Mouse (Mus musculus) limb, embryonic 10.5 days (tissue): ENCODE measurements around the gene Gm12258. TPM values are rescaled to one million over a fixed set of nuclear protein-coding genes. Genes with fewer than 3 reads are reported as not detected.
A peak's percentile ranks its signal among the peaks of the same experiment; 100 is the strongest.
"Not testable (repeated sequence)": the region's sequence is repeated elsewhere in the genome, so short reads cannot be mapped to it uniquely, and the experiment has no call there.

ENCODE experiments used
- DNase-seq: peaks from one replicate; pipeline ENCODE4 v3.0.0-alpha.2; 2017; ENCODE audit warnings: low spot score
- H3K27ac ChIP-seq: fragments of 300-500 bp; sonication (generic); 2 replicates; pipeline ENCODE4 v1.5.1; 2016; ENCODE audit warnings: mild to moderate bottlenecking
- H3K27me3 ChIP-seq: fragments of 300-500 bp; sonication (generic); 2 replicates; pipeline ENCODE4 v1.6.1; 2016; ENCODE audit warnings: low read depth, mild to moderate bottlenecking; ENCODE audit not compliant: poor library complexity, severe bottlenecking
- H3K36me3 ChIP-seq: fragments of 300-500 bp; sonication (generic); 2 replicates; pipeline ENCODE4 v1.6.1; 2016; ENCODE audit warnings: mild to moderate bottlenecking, moderate library complexity
- H3K4me1 ChIP-seq: fragments of 300-500 bp; sonication (generic); 2 replicates; pipeline ENCODE4 v1.6.1; 2016
- H3K4me3 ChIP-seq: fragments of 300-500 bp; sonication (generic); 2 replicates; pipeline ENCODE4 v1.5.1; 2016; ENCODE audit warnings: mild to moderate bottlenecking, moderate library complexity
- H3K9me3 ChIP-seq: fragments of 300-500 bp; sonication (generic); replicated peaks from 2 replicates; pipeline ENCODE4 v1.6.1; 2016; ENCODE audit warnings: mild to moderate bottlenecking
- WGBS: fragments of 180-500 bp; shearing (Covaris S2); methylation state at CpG from one replicate; pipeline ENCODE4 v1.1.7; 2016; 5-methylcytosine and 5-hydroxymethylcytosine counted together
- polyA plus RNA-seq: library from polyadenylated mRNA; unstranded; fragments of >200 nt; fragmentation: Nextera tagmentation; extraction: Ambion mirVana; gene quantifications from 2 replicates; pipeline ENCODE4 v1.2.1, GENCODE M21; 2016

Gene Gm12258
- 7.8 and 11.0 TPM in 2 replicates for polyA plus RNA-seq

GRCm38 (mm10) chr11:58846919-58847461 lies at the start of gene Gm12258:
TSS of gene Gm12258 (plus strand) at chr11:58847158.
- WGBS = under 1% methylated on average over 24 of the region's 24 CpGs
- no peaks in the 10 kb centered on the region for H3K9me3 ChIP-seq
- peak within 1 kb of the TSS; percentile 86 for H3K4me3 ChIP-seq
- peak within 1 kb of the TSS; percentile 83 for H3K27ac ChIP-seq
- H3K36me3 ChIP-seq = peaks cover 33% of the 10 kb centered on the region
- no peaks in the 10 kb centered on the region for H3K27me3 ChIP-seq
- H3K4me1 ChIP-seq = peaks cover 10% of the 10 kb centered on the region
- DNase-seq = peak; percentile 86

- H3K9me3 ChIP-seq = no peaks in the 10 kb centered on the region
- peaks cover 7% of the 10 kb centered on the region for H3K4me1 ChIP-seq
- WGBS = 82% methylated on average over 5 of the region's 5 CpGs
- no peak for DNase-seq
- no peaks in the 10 kb centered on the region for H3K36me3 ChIP-seq
- H3K27me3 ChIP-seq = no peaks in the 10 kb centered on the region
- H3K4me3 ChIP-seq = no peak overlapping the region
- H3K27ac ChIP-seq = no peak overlapping the region
These were observed 47.2 kb upstream of the Gm12258 start for GRCm38 (mm10) chr11:58799747-58800146.

- H3K36me3 ChIP-seq = no peaks in the 10 kb centered on the region
- no peak within 1 kb of the TSS for H3K27ac ChIP-seq
- DNase-seq = no peak
- H3K4me1 ChIP-seq = peaks cover 7% of the 10 kb centered on the region
- H3K4me3 ChIP-seq = no peak within 1 kb of the TSS
- 44% methylated on average over 14 of the region's 14 CpGs for WGBS
- no peaks in the 10 kb centered on the region for H3K9me3 ChIP-seq
- H3K27me3 ChIP-seq = no peaks in the 10 kb centered on the region
These were observed 45.3 kb upstream of the Gm12258 start, which contains the start of gene Fam183b for GRCm38 (mm10) chr11:58801558-58802228. TSS of gene Fam183b (minus strand) at chr11:58801960.

- Histone ChIP-seq H3K36me3 (no peaks in the 10 kb centered on the region), H3K27me3 (no peaks in the 10 kb centered on the region), H3K4me1 (peaks cover 7% of the 10 kb centered on the region), H3K27ac (no peak overlapping the region), H3K4me3 (no peak overlapping the region), H3K9me3 (no peaks in the 10 kb centered on the region)
- no peak for DNase-seq
- WGBS = 66% methylated on average over 4 of the region's 4 CpGs
These were observed 43.1 kb upstream of the Gm12258 start for GRCm38 (mm10) chr11:58803871-58804270.

GRCm38 (mm10) chr11:58804393-58804792 lies 42.6 kb upstream of the Gm12258 start:
- Histone ChIP-seq H3K36me3 (no peaks in the 10 kb centered on the region), H3K27ac (no peak overlapping the region), H3K4me1 (peaks cover 7% of the 10 kb centered on the region), H3K27me3 (no peaks in the 10 kb centered on the region), H3K4me3 (no peak overlapping the region), H3K9me3 (no peaks in the 10 kb centered on the region)
- no peak for DNase-seq
- WGBS = 83% methylated on average over 2 of the region's 2 CpGs

GRCm38 (mm10) chr11:58812001-58812400 lies 35.0 kb upstream of the Gm12258 start:
- no peak overlapping the region for H3K27ac ChIP-seq
- no peak for DNase-seq
- WGBS = 3% methylated on average over 1 of the region's 1 CpGs
- no peaks in the 10 kb centered on the region for H3K36me3 ChIP-seq
- H3K4me1 ChIP-seq = no peaks in the 10 kb centered on the region
- no peak overlapping the region for H3K4me3 ChIP-seq
- H3K9me3 ChIP-seq = no peaks in the 10 kb centered on the region
- no peaks in the 10 kb centered on the region for H3K27me3 ChIP-seq

GRCm38 (mm10) chr11:58814700-58815099 lies 32.3 kb upstream of the Gm12258 start, which contains the start of gene Olfr313:
TSS of gene Olfr313 (plus strand) at chr11:58815000.
- not testable (repeated sequence) for H3K4me3 ChIP-seq, H3K27me3 ChIP-seq, DNase-seq, H3K27ac ChIP-seq, H3K9me3 ChIP-seq, H3K4me1 ChIP-seq, H3K36me3 ChIP-seq
- 57% methylated on average over 1 of the region's 1 CpGs for WGBS

GRCm38 (mm10) chr11:58815676-58816075 lies 31.3 kb upstream of the Gm12258 start:
- no peak for DNase-seq
- Histone ChIP-seq H3K27me3 (no peaks in the 10 kb centered on the region), H3K4me1 (no peaks in the 10 kb centered on the region), H3K9me3 (no peaks in the 10 kb centered on the region), H3K36me3 (no peaks in the 10 kb centered on the region), H3K4me3 (no peak overlapping the region), H3K27ac (no peak overlapping the region)
- WGBS = 83% methylated on average over 1 of the region's 1 CpGs

GRCm38 (mm10) chr11:58828937-58829336 lies 18.0 kb upstream of the Gm12258 start, which contains the start of gene Olfr312:
TSS of gene Olfr312 (plus strand) at chr11:58829237.
- not testable (repeated sequence) for H3K9me3 ChIP-seq, H3K36me3 ChIP-seq, DNase-seq, H3K4me3 ChIP-seq, H3K27me3 ChIP-seq, H3K27ac ChIP-seq, H3K4me1 ChIP-seq

GRCm38 (mm10) chr11:58829764-58830163 lies 17.2 kb upstream of the Gm12258 start:
- Histone ChIP-seq H3K36me3 (no peaks in the 10 kb centered on the region), H3K27ac (no peak overlapping the region), H3K27me3 (no peaks in the 10 kb centered on the region), H3K4me3 (no peak overlapping the region), H3K9me3 (no peaks in the 10 kb centered on the region), H3K4me1 (no peaks in the 10 kb centered on the region)
- DNase-seq = no peak
- WGBS = 86% methylated on average over 3 of the region's 3 CpGs

GRCm38 (mm10) chr11:58832541-58832940 lies 14.4 kb upstream of the Gm12258 start:
- not testable (repeated sequence) for H3K4me3 ChIP-seq, H3K9me3 ChIP-seq, H3K36me3 ChIP-seq, H3K27ac ChIP-seq, H3K27me3 ChIP-seq, H3K4me1 ChIP-seq, DNase-seq
- 76% methylated on average over 3 of the region's 3 CpGs for WGBS

GRCm38 (mm10) chr11:58838951-58839350 lies 8.0 kb upstream of the Gm12258 start, which contains the start of gene Olfr311:
TSS of gene Olfr311 (plus strand) at chr11:58839251.
- not testable (repeated sequence) for H3K36me3 ChIP-seq, H3K4me1 ChIP-seq, DNase-seq, H3K9me3 ChIP-seq, H3K27ac ChIP-seq, H3K27me3 ChIP-seq, H3K4me3 ChIP-seq

GRCm38 (mm10) chr11:58847636-58848035 lies 678 bp downstream of the Gm12258 start:
- no peaks in the 10 kb centered on the region for H3K27me3 ChIP-seq
- peak overlapping the region; percentile 83 for H3K27ac ChIP-seq
- 51% methylated on average over 9 of the region's 9 CpGs for WGBS
- no peaks in the 10 kb centered on the region for H3K9me3 ChIP-seq
- H3K4me3 ChIP-seq = peak overlapping the region; percentile 86
- peaks cover 38% of the 10 kb centered on the region for H3K36me3 ChIP-seq
- H3K4me1 ChIP-seq = peaks cover 10% of the 10 kb centered on the region
- DNase-seq = no peak
